Mouse (Mus musculus) hindbrain, embryonic 12.5 days (tissue): ENCODE measurements around the gene Pde6d. TPM values are rescaled to one million over a fixed set of nuclear protein-coding genes. Genes with fewer than 3 reads are reported as not detected.

Experiments used
- polyA plus RNA-seq: library from polyadenylated mRNA; unstranded; fragments of >200 nt; fragmentation: Nextera tagmentation; extraction: Ambion mirVana; gene quantifications from 2 replicates; pipeline ENCODE4 v1.2.1, GENCODE M21; 2016

The Pde6d gene
- polyA plus RNA-seq, 1 experiment from 2014 or later = 93.7 TPM

Other genes starting within 250 kb of the Pde6d start
- 345 and 366 TPM in 2 replicates for gene Ncl, start 223.2 kb downstream of the Pde6d start, polyA plus RNA-seq
- gene Nmur1, start 156.4 kb downstream of the Pde6d start, polyA plus RNA-seq = 0.23 TPM in 1 of 2 replicates, not detected in the other
- gene Tex44, start 156.3 kb downstream of the Pde6d start, polyA plus RNA-seq = not detected in 2 replicates
- gene Ptma, start 55.9 kb downstream of the Pde6d start, polyA plus RNA-seq = 2,735 and 2,863 TPM in 2 replicates
- gene Cops7b, start 275 bp upstream of the Pde6d start, polyA plus RNA-seq = 60.2 and 60.6 TPM in 2 replicates
- 14.7 and 16.0 TPM in 2 replicates for gene Nppc, start 87.9 kb upstream of the Pde6d start, polyA plus RNA-seq
- gene Dis3l2, start 121.2 kb upstream of the Pde6d start, polyA plus RNA-seq = 38.0 and 38.8 TPM in 2 replicates